Comparison of ENCODE assay signal across 14 mouse cellular contexts in the genomic region with DNA sequence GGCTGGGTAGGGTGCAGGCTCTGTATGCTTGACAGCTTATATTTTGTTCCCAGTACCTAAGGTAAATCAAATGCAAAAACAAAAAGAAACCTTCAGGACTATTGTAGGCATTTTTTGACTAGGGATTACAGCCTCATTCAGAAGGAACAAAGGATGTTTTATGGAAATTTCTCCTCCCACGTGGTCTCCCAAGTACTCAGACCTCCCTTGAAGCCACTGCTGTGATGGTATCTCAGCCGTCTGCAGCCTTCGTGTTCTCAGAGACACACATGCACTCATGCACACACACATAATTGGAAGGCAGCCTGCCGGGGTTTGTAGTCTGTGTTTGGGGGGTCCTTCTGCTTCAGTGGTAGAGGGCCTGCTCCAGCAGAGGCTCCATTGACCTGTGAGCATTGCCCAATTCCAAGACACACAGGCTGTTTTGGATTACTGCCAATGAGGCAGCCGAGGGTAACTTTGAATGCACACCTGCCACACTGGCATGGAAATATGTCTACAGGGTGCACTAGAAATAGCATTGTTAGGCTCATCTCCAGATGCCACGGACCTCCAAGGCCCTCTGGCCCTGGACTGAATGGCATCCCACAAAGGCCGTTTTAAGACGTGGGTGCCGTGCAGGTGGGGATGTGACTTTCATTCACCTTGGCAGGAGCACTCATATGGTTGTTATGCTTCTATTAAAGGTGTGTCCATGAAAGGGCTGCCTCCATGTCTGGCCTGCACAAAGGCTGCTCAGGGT. TPM values are rescaled to one million over a fixed set of nuclear protein-coding genes. Genes with fewer than 3 reads are reported as not detected.
DNase-seq lines count a peak whose midpoint lies in the region; ATAC-seq and TF ChIP-seq lines count a peak whose summit lies in the region.
"Had no signal": no experiment of that assay in that cellular context is flagged by ENCODE, and none has a peak within 500 bp of the region (broad histone marks: within the 10 kb centered on the region; RNA-seq: fewer than 3 reads in every experiment).

No protein-coding gene starts in this region.

- H3K27ac ChIP-seq in heart, embryonic 10.5 days = no peak overlapping the region
- H3K27ac ChIP-seq in midbrain, embryonic 10.5 days (replicated peaks) = peak overlapping the region; percentile 81
- no peak overlapping the region for H3K27ac ChIP-seq in midbrain, embryonic 16.5 days (ENCODE audit: low read length)
- H3K27ac ChIP-seq in forebrain, postnatal 0 days (ENCODE audit: low read depth, low read length) = no peak overlapping the region
- H3K27ac ChIP-seq: liver, embryonic 15.5 days had no signal

- no peak for ATAC-seq in midbrain, embryonic 16.5 days
- ATAC-seq in forebrain, postnatal 0 days = peak; percentile 58; the same call in 1 of the 2 replicates
- ATAC-seq: intestine, postnatal 0 days had no signal

- no peak overlapping the region for H3K4me3 ChIP-seq in heart, embryonic 10.5 days
- no peak overlapping the region for H3K4me3 ChIP-seq in midbrain, embryonic 10.5 days
- no peak overlapping the region for H3K4me3 ChIP-seq in midbrain, embryonic 16.5 days (ENCODE audit: low read depth, low read length)
- H3K4me3 ChIP-seq in forebrain, postnatal 0 days (ENCODE audit: low read depth, low read length) = no peak overlapping the region
- H3K4me3 ChIP-seq: liver, embryonic 15.5 days had no signal

- DNase-seq in heart, embryonic 10.5 days (ENCODE audit: low spot score) = peak; percentile 68
- DNase-seq in heart, postnatal 4 days = no peak
- DNase-seq in midbrain, embryonic 10.5 days (ENCODE audit: low spot score) = peak; percentile 25
- DNase-seq in forebrain, postnatal 0 days = peak; percentile 44
- DNase-seq in retina, postnatal 1 day = peak; percentile 72
- no peak for DNase-seq in layer of hippocampus, postnatal 14 days (ENCODE audit: low spot score in 2 of 2)
- no peak for DNase-seq in adrenal gland, postnatal 14 days
- DNase-seq: gastrocnemius, postnatal 25 days had no signal

- peaks cover 24% of the 10 kb centered on the region for H3K4me1 ChIP-seq in heart, embryonic 10.5 days
- H3K4me1 ChIP-seq in midbrain, embryonic 10.5 days = peaks cover 43% of the 10 kb centered on the region
- peaks cover 11% of the 10 kb centered on the region for H3K4me1 ChIP-seq in midbrain, embryonic 16.5 days (ENCODE audit: control insufficient read depth, insufficient read depth, low read length)
- H3K4me1 ChIP-seq in forebrain, postnatal 0 days (ENCODE audit: insufficient read depth) = peaks cover 4% of the 10 kb centered on the region
- H3K4me1 ChIP-seq: liver, embryonic 15.5 days had no signal

- H3K9me3 ChIP-seq in heart, embryonic 10.5 days = no peaks in the 10 kb centered on the region
- H3K9me3 ChIP-seq in midbrain, embryonic 10.5 days (replicated peaks) = no peaks in the 10 kb centered on the region
- H3K9me3 ChIP-seq in midbrain, embryonic 16.5 days (replicated peaks; ENCODE audit: control insufficient read depth, low read length, poor library complexity, severe bottlenecking) = no peaks in the 10 kb centered on the region
- H3K9me3 ChIP-seq in forebrain, postnatal 0 days (ENCODE audit: low read length) = no peaks in the 10 kb centered on the region
- H3K9me3 ChIP-seq: liver, embryonic 15.5 days had no signal

- 69% methylated on average over 9 of the region's 9 CpGs for WGBS in heart, embryonic 10.5 days
- 53% methylated on average over 9 of the region's 9 CpGs for WGBS in midbrain, embryonic 10.5 days
- 27% methylated on average over 9 of the region's 9 CpGs for WGBS in midbrain, embryonic 16.5 days
- WGBS in forebrain, postnatal 0 days = 25% methylated on average over 9 of the region's 9 CpGs

- no peak overlapping the region for H3K9ac ChIP-seq in midbrain, embryonic 16.5 days (ENCODE audit: low read depth, low read length)
- no peak overlapping the region for H3K9ac ChIP-seq in forebrain, postnatal 0 days
- H3K9ac ChIP-seq: liver, embryonic 15.5 days had no signal

- H3K36me3 ChIP-seq in heart, embryonic 10.5 days = no peaks in the 10 kb centered on the region
- H3K36me3 ChIP-seq in midbrain, embryonic 10.5 days = no peaks in the 10 kb centered on the region
- H3K36me3 ChIP-seq in midbrain, embryonic 16.5 days (ENCODE audit: control insufficient read depth, insufficient read depth, low read length) = no peaks in the 10 kb centered on the region
- no peaks in the 10 kb centered on the region for H3K36me3 ChIP-seq in forebrain, postnatal 0 days (ENCODE audit: insufficient read depth)
- H3K36me3 ChIP-seq: liver, embryonic 15.5 days had no signal

- no peak for TF ChIP-seq CTCF in forebrain, postnatal 0 days (IDR thresholded peaks at IDR 0.05; ENCODE audit: low read depth)

- H3K27me3 ChIP-seq in heart, embryonic 10.5 days (ENCODE audit: insufficient read depth, poor library complexity, severe bottlenecking) = no peaks in the 10 kb centered on the region
- peaks cover 34% of the 10 kb centered on the region for H3K27me3 ChIP-seq in midbrain, embryonic 10.5 days (ENCODE audit: low read depth, poor library complexity, severe bottlenecking)
- no peaks in the 10 kb centered on the region for H3K27me3 ChIP-seq in midbrain, embryonic 16.5 days (ENCODE audit: control insufficient read depth, insufficient read depth, low read depth, low read length)
- H3K27me3 ChIP-seq in forebrain, postnatal 0 days (ENCODE audit: insufficient read depth, low read length) = no peaks in the 10 kb centered on the region
- H3K27me3 ChIP-seq: liver, embryonic 15.5 days had no signal

- H3K4me2 ChIP-seq in midbrain, embryonic 16.5 days (ENCODE audit: low read length) = no peak overlapping the region
- H3K4me2 ChIP-seq in forebrain, postnatal 0 days (ENCODE audit: low read depth) = no peak overlapping the region
- H3K4me2 ChIP-seq: liver, embryonic 15.5 days had no signal

RNA-seq across cellular contexts. Expression of a gene that starts 41.1 kb away (rescaled TPM):
- not detected in 2 replicates for polyA plus RNA-seq in heart, embryonic 10.5 days (2016; fragmentation: Nextera tagmentation; extraction: Ambion mirVana)
- not detected for total RNA-seq in heart, postnatal 4 days (2021)
- polyA plus RNA-seq in midbrain, embryonic 10.5 days (2016; fragmentation: Nextera tagmentation; extraction: Ambion mirVana) = not detected in 2 replicates
- polyA plus RNA-seq in midbrain, embryonic 16.5 days (2015; fragmentation: Nextera tagmentation; extraction: Ambion mirVana) = not detected in 2 replicates
- total RNA-seq in forebrain, postnatal 0 days (2014; rRNA removed) = not detected in 2 replicates
- polyA plus RNA-seq in forebrain, postnatal 0 days (2015; fragmentation: Nextera tagmentation; extraction: Ambion mirVana) = not detected in 2 replicates
- not detected for total RNA-seq in layer of hippocampus, postnatal 14 days (2021)
- total RNA-seq in adrenal gland, postnatal 14 days (2021) = not detected in 2 replicates
- total RNA-seq: adrenal gland, adult 18-20 months; gastrocnemius, postnatal 25 days; left cerebral cortex, adult 18-20 months had no signal
- polyA plus RNA-seq: heart, postnatal 0 days; intestine, postnatal 0 days; liver, embryonic 15.5 days had no signal

Comparison
In these comparisons a context has a peak if more than half of its experiments do, and no peak if none do; other contexts are left out.
1. DNase-seq: peak in heart, embryonic 10.5 days (single experiment), midbrain, embryonic 10.5 days (single experiment), forebrain, postnatal 0 days (single experiment) and retina, postnatal 1 day (single experiment); none in heart, postnatal 4 days (single experiment), layer of hippocampus, postnatal 14 days (0 of 2) and adrenal gland, postnatal 14 days (single experiment).